Mouse (Mus musculus): ENCODE results near the gene Xrra1.
"Not testable (repeated sequence)": the region's sequence is repeated elsewhere in the genome, so short reads cannot be mapped to it uniquely, and the experiment has no call there.

The Xrra1 gene

DNA sequence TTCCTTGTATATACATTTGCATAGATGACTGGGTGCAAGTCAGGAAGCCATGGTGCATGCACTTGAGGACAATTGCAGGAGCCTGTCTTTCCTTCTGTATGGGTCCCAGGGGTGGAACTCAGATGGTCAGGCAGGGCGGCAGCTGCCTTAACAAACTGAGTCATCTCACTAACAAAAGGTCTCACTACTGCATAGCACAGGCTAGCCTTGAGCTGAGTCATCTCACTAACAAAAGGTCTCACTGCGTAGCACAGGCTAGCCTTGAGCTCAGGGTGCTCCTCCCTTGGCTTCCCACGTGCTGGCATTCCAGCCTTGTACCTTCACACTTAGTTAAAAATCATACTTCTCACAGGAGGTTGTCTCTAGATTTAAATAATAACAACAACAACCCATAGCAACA is 87.0 kb downstream of the Xrra1 start:
- intact Hi-C loops (cut with DNase I) = no loop called here

DNA sequence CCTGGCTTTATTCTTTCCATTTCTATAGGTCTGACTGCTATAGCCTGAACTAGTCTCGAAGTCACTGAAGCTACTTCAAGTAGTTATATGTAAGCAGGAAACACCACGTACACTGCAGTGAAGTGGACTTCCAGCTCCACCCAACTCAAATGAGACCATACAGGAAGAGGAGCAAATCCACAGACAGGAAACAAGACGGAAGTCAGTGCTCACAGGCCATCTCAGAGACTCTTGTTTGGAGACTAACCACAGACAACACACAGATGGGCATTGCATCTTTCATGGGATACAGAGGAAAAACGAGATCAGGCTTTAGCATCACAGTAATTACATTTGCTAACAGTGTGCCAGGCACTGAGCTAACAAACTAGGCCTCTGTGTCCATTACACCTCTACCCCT is 87.4 kb downstream of the Xrra1 start:
- intact Hi-C loops (cut with DNase I) = no loop called here

DNA sequence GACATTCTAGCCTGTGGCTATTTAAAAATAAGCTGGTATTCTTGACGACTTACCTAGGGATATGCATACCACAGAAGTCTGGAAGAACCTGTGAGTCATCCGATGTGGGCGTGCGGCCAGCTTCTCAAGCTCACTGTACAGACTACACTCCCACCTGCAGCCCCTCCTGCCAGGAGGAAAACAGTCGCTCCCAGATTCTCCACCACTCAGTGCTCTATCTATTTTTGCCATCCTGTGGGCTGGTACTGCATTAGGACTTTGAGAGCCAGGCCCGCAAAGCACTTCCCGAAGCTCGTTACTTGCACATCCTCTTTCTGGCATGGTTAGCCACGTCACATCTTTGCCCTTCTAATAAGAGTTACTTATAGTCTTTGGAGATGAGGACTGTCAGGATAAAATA is 88.4 kb downstream of the Xrra1 start:
- intact Hi-C loops (cut with DNase I) = no loop called here

DNA sequence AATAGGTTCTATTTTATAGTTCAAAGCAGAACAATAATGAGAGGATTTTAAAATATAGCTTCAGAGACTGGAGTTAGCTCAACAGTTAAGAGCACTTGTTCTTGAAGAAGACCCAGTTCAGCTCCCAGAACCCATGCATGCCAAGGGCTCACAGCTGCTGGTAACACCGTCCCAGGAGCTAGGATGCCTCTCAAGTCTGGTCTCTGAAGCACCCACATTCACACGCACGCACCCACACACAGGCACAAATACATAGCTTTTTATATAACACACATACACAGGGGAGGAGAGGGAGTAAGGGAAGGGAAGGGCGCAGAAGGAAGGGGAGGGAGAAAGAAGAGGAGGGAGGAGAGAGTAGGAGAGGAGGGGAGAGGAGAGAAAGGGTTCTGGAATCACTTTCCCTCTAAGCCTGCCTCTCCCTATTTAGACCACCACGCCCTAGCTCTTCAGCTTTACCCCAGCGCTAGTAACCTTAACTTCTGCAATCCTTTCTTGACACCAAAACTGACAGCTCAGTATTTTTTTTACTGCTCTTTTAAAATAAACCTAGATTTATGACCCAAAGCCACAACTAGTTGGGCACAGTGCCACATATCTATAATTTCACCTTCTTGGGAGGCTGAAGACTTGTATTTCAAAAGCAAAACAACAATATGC is 94.7 kb downstream of the Xrra1 start:
- intact Hi-C loops (cut with DNase I) = no loop called here

DNA sequence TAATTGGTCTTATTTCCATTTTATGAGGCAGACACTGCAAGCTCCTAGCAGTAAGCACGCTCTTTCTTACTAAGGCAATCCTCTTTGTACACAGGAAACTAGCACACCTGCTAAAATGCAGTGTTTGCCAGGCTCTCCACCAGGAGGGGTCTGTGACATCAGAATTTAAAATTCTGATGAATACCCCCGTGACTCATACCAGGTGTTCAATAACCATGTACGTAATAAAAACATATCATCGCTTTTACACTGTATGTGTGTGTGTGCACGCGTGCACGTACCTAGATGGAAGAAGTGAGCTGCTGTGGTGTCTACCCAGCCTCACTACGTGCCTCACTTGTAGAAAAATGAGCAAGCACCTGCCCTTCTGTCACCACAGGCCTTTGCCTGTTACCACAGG is 95.3 kb downstream of the Xrra1 start:
- intact Hi-C loops (cut with DNase I) = no loop called here

DNA sequence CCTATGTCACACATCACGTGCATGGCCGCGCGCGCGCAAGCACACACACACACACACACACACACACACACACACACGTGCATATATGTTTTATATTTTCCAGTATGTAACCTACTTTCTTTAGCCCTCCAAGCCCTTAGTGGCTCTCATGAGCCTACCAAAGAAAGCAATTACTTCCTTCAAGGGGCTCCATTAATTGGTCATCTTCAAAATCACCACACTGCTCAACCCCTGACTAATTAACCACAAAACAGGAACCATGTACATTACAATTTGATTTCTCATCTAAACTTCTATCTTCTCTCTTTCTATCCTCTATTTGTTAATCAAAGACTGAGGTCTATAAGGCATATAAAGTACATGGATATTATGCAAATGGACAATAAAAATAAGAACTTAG is 97.2 kb downstream of the Xrra1 start:
- intact Hi-C loops (cut with DNase I) = no loop called here

DNA sequence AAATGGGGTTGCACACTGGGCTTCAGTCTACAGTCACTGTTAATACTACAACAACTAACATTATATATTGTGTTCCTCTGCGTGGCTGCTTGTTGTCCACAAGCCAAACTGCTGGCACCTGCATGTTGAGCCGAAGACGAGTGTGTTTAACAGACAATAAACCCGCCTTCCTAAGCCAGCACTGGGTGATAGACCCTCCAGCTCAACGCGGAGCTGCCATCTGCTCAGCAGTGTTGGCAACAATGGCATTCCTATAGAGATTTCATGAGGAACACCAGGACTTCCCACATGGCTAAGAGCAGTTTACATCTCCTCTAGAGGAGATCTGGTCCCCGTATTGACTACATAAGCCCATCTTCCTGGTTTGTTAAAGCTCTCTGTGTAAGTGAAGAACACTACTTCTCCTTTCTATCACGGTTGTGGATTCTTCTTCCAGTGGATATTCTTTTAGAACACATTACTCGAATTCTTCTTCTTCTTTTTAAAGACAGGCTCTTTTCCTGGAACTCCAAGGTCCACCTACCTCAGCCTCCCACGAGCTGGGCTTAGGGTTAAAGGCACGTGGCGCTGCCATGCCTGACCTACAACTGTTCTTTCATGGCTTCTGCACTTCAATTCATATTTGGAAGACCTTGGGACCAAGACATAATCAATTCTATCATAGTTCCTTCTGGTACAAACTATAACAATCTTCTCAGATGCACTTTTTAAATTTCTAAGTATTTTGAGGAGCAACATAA is 98.5 kb downstream of the Xrra1 start:
- intact Hi-C loops (cut with DNase I) = no loop called here

DNA sequence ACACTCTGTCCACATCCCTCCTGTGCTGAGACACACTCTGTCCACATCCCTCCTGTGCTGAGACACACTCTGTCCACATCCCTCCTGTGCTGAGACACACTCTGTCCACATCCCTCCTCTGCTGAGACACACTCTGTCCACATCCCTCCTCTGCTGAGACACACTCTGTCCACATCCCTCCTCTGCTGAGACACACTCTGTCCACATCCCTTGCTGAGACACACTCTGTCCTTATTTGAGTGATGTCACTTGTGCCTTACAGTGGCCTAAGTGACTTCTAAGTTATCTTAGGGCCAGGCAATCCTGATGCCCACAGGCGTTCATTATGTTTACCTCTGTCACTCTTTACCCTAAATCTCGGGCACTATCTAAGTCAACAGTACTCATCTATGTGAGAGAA is 101.7 kb downstream of the Xrra1 start:
- intact Hi-C loops (cut with DNase I) = not testable (repeated sequence)

DNA sequence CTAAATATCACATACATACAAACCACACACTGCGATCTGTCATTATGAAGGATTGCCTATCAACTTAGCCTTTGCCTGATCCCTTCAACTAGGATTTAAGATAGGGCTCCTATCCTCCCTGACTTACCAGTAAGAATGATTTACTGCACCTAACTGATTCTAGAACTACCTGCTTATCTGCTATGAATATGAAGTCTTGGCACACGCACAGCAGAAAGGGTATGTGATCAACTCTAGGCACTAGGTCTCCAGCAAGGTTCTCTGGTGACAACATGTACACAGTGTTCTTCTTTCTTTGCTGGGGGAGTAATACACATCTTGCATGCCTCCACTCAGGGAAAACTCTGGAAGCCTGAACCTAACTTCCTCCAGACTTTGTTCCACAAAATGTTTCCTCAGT is 102.6 kb downstream of the Xrra1 start:
- intact Hi-C loops (cut with DNase I) = no loop called here

DNA sequence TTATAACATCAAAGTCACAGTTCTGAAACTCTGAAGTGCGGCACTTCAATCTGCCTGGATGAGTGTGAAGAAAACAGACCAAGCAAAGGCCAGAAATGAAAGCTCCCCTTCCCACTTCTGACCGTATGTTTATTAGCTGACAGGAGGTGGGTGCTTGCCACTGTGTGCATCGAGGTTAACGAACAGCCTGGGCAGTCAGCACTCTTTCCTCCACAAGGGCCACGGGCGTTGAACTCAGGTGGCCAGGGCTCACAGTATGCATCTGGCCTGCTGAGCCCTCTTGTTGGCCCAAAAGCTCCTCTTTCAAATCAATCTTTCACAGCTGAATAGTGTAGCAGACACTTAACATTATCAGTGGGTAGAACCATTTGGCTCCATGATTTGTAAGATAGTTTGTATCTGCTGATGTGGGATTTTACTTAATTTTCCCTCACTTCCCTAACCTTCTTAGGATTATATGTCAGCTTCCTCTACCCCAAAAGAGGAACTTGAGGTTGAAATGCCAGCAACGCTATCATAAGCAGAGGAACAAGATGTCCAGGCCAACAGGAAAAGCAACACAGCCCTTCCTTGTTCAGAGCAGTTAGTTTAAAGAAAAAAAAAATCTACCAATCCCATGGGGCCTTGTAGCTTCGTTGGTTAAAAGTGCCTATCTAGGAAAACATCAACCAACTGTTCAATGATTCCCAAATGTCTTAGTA is 103.8 kb downstream of the Xrra1 start:
- intact Hi-C loops (cut with DNase I) = no loop called here

DNA sequence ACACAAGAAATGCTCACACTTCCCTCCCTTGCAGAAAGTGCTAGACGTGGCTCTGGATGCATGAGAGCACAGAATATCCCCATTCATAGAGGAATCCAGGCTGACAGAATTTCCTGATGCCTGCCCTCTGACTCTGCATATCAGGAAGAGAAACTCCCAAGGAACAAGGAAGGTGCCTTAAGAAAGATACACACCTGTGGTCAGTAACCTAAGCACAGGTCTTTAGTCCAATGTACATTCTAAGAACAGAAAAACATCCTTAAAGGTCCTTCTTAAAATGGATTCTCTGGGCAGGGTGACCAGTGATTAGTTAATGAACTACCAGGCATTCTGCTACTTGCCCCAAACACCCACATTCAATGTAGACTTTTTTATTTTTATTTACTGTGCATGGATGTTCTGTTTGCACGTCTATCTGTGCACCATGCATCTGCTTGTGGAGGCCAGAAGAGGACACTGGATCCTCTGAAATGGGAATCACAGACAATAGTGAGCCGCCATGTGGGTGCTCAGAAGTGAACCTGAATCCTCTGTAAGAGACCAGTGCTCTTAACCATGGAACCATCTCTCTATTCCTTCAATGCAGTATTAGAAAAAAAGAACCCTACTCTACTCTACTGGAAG is 104.4 kb downstream of the Xrra1 start:
- intact Hi-C loops (cut with DNase I) = no loop called here

DNA sequence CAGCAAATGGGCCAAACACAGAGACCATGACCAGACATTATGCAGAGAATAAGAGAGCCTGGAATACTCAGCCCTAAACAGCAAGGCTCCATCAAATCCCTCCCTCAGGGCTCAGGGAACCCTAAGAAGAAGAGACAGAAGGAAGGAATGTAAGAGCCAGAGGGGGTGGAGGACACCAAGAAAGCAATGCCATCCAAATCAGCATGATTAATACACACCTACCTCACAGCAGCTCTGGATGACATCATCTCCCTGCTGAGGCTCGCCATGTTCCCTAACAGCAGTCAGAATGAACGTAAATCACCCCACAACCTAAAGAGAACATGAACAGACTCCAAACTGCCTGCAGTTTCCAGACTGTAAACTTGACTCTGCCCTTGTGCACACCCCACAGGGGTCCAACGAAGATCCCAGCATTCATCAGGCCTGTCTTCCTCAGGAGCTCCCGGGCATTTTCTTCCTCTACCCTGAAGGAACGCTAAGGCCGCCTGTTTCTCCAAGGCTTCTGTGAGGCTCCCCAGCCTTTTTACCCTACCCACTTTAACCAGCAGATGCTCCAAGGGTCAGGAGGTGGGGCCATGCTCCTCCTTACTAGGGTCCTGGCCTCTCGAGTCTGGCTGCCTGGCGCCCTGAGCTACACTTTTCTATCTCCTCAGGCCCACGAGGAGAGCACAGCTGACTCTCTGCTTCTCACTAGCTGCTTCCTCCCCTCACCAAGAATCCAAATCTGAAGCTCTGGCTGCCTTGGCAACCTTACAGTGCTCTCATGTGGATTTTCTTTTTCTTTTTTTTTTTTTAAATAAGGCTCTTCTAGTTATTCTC is 106.3 kb downstream of the Xrra1 start:
- intact Hi-C loops (cut with DNase I) = no loop called here

DNA sequence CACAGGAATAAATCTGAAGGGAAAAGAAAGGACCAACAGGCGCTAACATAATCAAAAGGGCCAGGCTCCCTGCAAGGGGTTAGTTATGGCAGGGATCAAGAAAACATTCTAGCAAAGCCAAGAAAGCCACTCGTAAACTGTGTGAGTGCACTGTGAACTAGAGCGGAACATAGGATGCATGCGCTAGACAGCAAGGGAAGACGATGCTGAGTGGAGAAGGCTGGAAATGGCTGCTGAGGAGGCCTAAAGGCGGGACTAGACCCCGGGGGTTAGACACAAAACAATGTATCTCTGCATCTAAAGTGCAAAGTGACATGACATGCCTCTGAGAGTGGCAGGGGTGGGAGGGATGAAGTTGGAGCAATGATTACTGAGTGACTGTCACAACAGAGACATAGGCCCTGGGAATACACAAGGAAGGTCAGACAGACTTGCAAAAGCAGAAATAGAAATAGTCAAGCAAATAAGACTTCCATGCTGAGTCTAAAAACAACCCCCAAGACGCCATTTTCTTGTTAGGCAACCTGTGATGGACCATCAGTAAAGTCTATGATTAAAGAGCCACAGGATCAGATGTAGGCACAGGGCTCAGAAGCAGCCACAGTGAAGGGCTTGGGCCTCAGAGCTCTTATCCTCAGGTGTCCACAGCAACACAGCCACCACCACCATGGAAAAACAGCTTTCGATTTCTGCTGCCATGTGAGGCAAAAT is 107.2 kb downstream of the Xrra1 start:
- intact Hi-C loops (cut with DNase I) = no loop called here
